Mouse (Mus musculus): ENCODE measurements around the gene Ugt1a6b. TPM values are rescaled to one million over a fixed set of nuclear protein-coding genes. Genes with fewer than 3 reads are reported as not detected.

The Ugt1a6b gene
- polyA plus RNA-seq, 1 experiment from 2014 or later, result 3.7 TPM

DNA sequence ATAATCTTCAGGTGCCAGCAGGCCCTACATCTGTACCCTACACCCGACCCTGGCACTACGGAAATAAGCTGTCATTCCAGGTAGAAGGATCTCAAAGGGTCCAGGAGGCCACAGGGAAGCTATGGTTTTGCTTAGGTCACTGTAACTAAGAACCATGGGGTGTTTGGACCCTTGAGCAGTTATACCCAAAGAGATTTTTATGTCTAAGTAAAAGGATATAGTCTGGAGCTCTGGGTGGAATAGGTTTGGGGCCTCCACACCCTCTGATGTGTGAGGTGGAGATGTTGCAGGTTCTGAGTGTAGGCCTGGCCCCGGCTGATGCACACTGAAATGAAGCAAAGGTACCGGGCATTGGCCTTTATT lies 131.2 kb downstream of the Ugt1a6b start:
- H3K4me1 ChIP-seq, result no peaks in the 10 kb centered on the region
- peaks cover 80% of the 10 kb centered on the region for H3K9me3 ChIP-seq (replicated peaks)
- H3K4me3 ChIP-seq (replicated peaks), result no peak overlapping the region
- no peak overlapping the region for H3K27ac ChIP-seq (replicated peaks)
- 62% methylated on average over 4 of the region's 4 CpGs for WGBS
- no peaks in the 10 kb centered on the region for H3K27me3 ChIP-seq
- ATAC-seq (ENCODE audit: insufficient number of reproducible peaks, low FRiP score, low TSS enrichment, low read depth), result no peak
- no peak overlapping the region for H3K4me2 ChIP-seq (replicated peaks)
- no peak overlapping the region for H3K9ac ChIP-seq
- H3K36me3 ChIP-seq, result no peaks in the 10 kb centered on the region

DNA sequence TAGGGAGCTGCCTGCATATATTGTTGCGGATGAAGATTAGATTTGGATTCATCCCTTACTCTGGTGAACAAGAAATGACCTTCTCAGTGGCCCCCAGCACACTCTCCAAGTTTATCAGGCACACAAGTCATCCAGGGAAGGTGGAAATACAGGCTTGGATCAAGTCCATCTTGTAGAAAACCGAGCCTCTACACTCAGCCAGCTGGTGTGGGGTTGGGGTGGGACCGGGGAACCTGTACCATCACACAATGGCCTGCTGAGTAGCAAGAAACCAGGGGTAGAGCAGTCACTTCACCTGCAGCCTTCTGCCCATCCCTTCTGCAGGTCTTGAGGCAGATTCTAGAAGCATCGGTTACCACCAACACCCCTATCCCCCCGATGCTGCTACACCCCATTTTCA lies 131.6 kb downstream of the Ugt1a6b start:
- Histone ChIP-seq H3K27me3 (no peaks in the 10 kb centered on the region), H3K4me3 (replicated peaks) (no peak overlapping the region), H3K4me1 (no peaks in the 10 kb centered on the region), H3K4me2 (replicated peaks) (no peak overlapping the region), H3K36me3 (no peaks in the 10 kb centered on the region), H3K27ac (replicated peaks) (no peak overlapping the region), H3K9ac (no peak overlapping the region), H3K9me3 (replicated peaks) (peaks cover 80% of the 10 kb centered on the region)
- WGBS, result 44% methylated on average over 5 of the region's 5 CpGs
- no peak for ATAC-seq (ENCODE audit: insufficient number of reproducible peaks, low FRiP score, low TSS enrichment, low read depth)

DNA sequence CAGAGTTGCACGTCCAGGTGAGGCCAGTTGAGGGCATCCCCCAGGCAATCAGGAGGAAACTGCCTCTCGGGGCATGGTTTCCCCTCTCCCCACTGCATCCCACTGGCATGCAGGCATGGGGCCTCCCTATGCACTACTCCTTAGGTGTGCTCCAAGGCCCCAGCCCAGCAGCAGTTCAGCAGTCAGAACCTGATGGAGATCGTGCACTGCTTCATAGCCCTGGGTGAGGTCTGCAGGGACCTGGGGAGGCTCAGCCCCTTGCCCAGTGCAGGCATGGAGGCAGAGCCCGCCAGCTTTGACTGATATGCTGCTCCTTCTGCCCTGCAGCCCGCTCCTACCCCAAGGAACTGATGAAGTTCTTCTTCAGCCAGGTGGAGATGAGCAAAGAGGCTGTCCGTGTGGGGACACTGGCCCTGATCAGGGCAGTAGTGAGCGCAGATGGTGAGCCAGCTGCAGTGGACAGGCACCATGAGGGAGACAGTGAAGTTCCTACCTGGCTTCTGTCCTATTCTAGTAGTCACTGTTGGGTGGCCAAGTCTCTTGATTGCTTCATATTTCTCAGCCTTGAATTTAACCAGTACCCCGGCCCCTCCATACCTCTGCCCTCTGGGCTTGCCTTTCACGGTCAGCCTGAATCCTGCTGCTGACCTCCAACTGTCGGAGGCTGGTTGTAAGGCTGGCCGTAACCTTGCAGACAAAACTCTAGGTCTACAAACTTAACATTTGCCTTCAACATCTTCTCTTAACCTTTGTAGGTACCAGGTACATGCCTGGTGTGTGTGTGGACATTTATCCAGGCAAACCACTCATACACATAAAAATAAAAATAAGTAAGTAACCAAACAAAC lies 132.2 kb downstream of the Ugt1a6b start:
- Histone ChIP-seq H3K27ac (replicated peaks) (no peak overlapping the region), H3K4me2 (replicated peaks) (no peak overlapping the region), H3K36me3 (no peaks in the 10 kb centered on the region), H3K9ac (no peak overlapping the region), H3K9me3 (replicated peaks) (peaks cover 80% of the 10 kb centered on the region), H3K27me3 (no peaks in the 10 kb centered on the region), H3K4me1 (no peaks in the 10 kb centered on the region), H3K4me3 (replicated peaks) (no peak overlapping the region)
- WGBS, result 59% methylated on average over 11 of the region's 11 CpGs
- peak; percentile 1; the same call in 1 of the 2 replicates for ATAC-seq (ENCODE audit: insufficient number of reproducible peaks, low FRiP score, low TSS enrichment, low read depth)

DNA sequence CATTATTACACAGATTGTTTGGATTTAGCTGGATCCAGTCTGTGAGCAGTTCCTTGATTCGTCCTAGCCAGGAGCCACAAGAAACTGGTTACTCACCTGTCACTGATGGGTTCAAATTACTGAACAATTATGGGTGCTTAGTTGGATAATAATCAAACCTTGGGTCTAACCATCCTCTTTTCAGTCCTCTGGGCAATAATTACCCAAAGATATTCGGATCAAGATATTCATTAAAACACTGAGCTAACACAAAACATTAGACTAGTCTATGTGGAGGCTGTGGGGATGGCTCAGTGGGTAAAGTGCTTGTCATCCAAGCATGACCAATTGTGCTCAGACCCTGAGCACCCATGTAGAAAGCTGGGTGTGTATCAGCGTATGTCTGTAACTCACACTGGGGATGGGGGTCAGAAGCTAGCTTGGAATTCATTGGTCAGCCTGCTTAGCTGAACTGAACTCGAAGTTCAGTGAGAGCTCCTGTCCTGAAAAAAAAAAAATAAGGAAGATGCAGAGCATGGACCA lies 132.9 kb downstream of the Ugt1a6b start:
- no peaks in the 10 kb centered on the region for H3K27me3 ChIP-seq
- WGBS, result 57% methylated on average over 4 of the region's 4 CpGs
- peaks cover 81% of the 10 kb centered on the region for H3K9me3 ChIP-seq (replicated peaks)
- no peaks in the 10 kb centered on the region for H3K4me1 ChIP-seq
- H3K27ac ChIP-seq (replicated peaks), result no peak overlapping the region
- H3K9ac ChIP-seq, result no peak overlapping the region
- no peak overlapping the region for H3K4me3 ChIP-seq (replicated peaks)
- no peak overlapping the region for H3K4me2 ChIP-seq (replicated peaks)
- no peaks in the 10 kb centered on the region for H3K36me3 ChIP-seq
- ATAC-seq (ENCODE audit: insufficient number of reproducible peaks, low FRiP score, low TSS enrichment, low read depth), result no peak

DNA sequence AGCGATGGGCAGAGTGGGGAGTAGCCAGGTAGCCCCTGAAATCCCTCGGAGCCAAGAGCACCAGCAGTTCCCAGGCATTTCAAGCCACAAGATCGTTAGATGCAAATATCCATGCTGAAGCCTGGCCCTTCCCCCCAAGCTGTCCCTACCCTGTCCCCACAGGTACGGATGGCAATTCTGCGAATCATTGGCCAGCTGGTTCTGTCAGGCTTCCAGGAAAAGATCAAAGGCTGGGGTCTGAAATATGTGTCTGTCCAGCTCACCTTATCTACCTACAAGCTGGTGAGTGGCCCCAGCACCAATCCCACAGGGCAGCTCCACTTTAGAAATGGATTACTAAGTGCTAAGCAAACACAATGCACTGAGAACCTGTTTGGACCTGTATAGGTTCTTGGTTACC lies 134.3 kb downstream of the Ugt1a6b start:
- Histone ChIP-seq H3K36me3 (no peaks in the 10 kb centered on the region), H3K27me3 (no peaks in the 10 kb centered on the region), H3K27ac (replicated peaks) (no peak overlapping the region), H3K9me3 (replicated peaks) (peaks cover 74% of the 10 kb centered on the region), H3K4me2 (replicated peaks) (no peak overlapping the region), H3K4me1 (no peaks in the 10 kb centered on the region), H3K4me3 (replicated peaks) (no peak overlapping the region), H3K9ac (no peak overlapping the region)
- 72% methylated on average over 5 of the region's 5 CpGs for WGBS
- ATAC-seq (ENCODE audit: insufficient number of reproducible peaks, low FRiP score, low TSS enrichment, low read depth), result no peak

DNA sequence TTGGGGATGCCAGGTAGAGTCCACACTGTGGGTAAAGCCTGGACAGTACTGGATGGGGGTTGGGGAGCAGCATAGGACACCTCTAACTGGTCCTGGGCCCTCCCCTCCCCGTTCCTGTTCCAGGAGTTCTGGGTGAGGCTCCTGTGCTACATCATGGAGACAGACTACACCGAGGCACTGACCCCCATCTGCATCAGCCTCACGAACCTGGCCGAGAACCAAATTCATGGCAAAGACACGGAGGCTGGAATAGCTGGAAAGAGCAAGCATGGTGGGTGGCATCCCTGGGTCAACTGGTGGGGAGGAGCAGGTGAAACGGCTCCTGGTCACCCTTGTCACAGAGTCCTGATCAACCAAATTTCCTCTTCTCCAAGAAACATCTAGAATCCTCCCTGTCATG lies 135.7 kb downstream of the Ugt1a6b start:
- WGBS, result 78% methylated on average over 6 of the region's 6 CpGs
- H3K27ac ChIP-seq (replicated peaks), result no peak overlapping the region
- peaks cover 69% of the 10 kb centered on the region for H3K9me3 ChIP-seq (replicated peaks)
- H3K36me3 ChIP-seq, result no peaks in the 10 kb centered on the region
- H3K4me2 ChIP-seq (replicated peaks), result no peak overlapping the region
- H3K27me3 ChIP-seq, result no peaks in the 10 kb centered on the region
- H3K4me3 ChIP-seq (replicated peaks), result no peak overlapping the region
- no peak for ATAC-seq (ENCODE audit: insufficient number of reproducible peaks, low FRiP score, low TSS enrichment, low read depth)
- no peaks in the 10 kb centered on the region for H3K4me1 ChIP-seq
- no peak overlapping the region for H3K9ac ChIP-seq

DNA sequence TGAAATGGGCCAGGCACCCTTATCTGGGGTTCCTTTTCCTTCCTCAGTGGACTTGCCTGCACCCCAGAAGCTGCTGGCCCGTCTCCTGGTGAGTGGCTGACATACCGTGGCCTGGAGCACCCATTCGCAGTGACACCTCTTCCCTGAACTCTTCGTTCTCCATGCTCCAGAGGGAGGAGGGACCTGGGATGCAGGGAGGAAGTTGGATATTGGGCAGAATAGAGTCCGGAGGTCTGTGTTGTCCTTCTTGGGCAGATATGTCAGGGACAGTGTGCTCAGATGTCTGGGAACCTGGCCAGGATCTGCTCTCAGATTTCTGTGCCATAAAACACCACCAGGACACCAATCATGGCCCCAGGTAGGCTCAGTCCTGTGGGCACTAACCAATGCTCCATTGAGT lies 137.0 kb downstream of the Ugt1a6b start:
- no peaks in the 10 kb centered on the region for H3K36me3 ChIP-seq
- H3K4me2 ChIP-seq (replicated peaks), result no peak overlapping the region
- no peak overlapping the region for H3K27ac ChIP-seq (replicated peaks)
- H3K4me1 ChIP-seq, result no peaks in the 10 kb centered on the region
- peaks cover 76% of the 10 kb centered on the region for H3K9me3 ChIP-seq (replicated peaks)
- no peak overlapping the region for H3K9ac ChIP-seq
- 72% methylated on average over 5 of the region's 5 CpGs for WGBS
- no peak for ATAC-seq (ENCODE audit: insufficient number of reproducible peaks, low FRiP score, low TSS enrichment, low read depth)
- no peaks in the 10 kb centered on the region for H3K27me3 ChIP-seq
- no peak overlapping the region for H3K4me3 ChIP-seq (replicated peaks)

DNA sequence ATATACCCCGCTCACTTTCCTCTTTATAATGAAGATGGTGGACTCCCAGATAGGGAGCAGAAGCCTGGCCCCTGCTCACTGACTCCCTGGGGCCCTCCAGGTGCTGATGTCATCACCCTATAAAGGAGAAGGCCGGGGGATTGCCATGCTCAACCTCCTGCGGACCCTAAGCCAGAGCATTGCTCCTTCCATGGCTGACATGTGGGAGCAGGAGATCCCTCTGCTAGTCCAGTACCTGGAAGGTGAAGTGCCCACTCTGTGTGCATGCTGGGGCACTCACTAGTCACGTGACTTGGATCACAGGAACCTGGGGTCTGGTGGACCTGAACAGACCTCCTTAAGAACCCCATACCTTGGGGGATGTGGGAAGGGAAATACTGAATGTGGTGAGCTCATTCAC lies 137.5 kb downstream of the Ugt1a6b start:
- H3K9me3 ChIP-seq (replicated peaks), result peaks cover 75% of the 10 kb centered on the region

DNA sequence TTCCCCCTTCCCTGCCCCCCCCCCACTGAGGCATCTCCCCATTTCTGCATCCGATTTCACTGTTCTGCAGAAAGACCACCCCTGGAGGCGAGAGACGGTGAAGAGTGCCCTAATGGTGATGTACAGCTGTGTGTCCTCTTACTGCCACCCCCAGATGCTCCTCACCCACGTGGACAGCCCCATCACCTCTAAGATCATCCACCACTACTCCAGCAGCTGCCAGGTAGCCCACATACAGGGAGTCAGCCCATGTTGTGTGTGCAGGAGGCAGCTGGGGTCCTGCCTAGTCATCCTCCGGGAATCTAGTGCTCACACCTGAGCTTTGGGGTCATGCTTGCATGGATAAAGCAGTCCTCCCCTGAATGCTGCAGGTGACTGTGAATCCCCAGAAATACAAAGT lies 140.8 kb downstream of the Ugt1a6b start:
- Histone ChIP-seq H3K4me2 (replicated peaks) (no peak overlapping the region), H3K4me1 (no peaks in the 10 kb centered on the region), H3K4me3 (replicated peaks) (no peak overlapping the region), H3K9me3 (replicated peaks) (peaks cover 77% of the 10 kb centered on the region), H3K36me3 (no peaks in the 10 kb centered on the region), H3K9ac (no peak overlapping the region), H3K27ac (replicated peaks) (no peak overlapping the region), H3K27me3 (no peaks in the 10 kb centered on the region)
- ATAC-seq (ENCODE audit: insufficient number of reproducible peaks, low FRiP score, low TSS enrichment, low read depth), result no peak
- 64% methylated on average over 5 of the region's 5 CpGs for WGBS

More for the DNA sequence above, 137.5 kb downstream of the Ugt1a6b start:
- Histone ChIP-seq H3K4me3 (replicated peaks) (no peak overlapping the region), H3K4me1 (no peaks in the 10 kb centered on the region), H3K27ac (replicated peaks) (no peak overlapping the region), H3K27me3 (no peaks in the 10 kb centered on the region), H3K36me3 (no peaks in the 10 kb centered on the region), H3K4me2 (replicated peaks) (no peak overlapping the region), H3K9ac (no peak overlapping the region)
- ATAC-seq (ENCODE audit: insufficient number of reproducible peaks, low FRiP score, low TSS enrichment, low read depth), result no peak
- 64% methylated on average over 4 of the region's 4 CpGs for WGBS

DNA sequence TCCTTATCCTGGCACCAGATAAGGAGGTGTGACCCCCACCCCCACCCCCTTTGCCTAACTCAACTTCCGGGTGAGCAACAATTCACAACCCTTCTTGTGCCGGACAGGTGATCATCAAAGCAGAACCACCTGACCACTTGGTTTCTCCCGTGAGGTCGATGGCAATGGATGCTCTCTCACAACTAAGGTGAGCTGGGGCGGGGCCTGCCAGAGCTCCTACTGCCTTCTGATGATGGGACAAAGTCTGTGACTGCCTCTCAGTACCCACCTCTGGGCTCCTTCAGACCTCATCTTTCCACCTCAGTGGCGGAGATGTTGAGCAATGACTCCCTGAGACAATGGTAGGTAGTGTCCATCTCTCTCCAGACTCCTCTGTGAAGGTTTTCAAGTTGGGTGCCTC lies 142.8 kb downstream of the Ugt1a6b start:
- no peaks in the 10 kb centered on the region for H3K4me1 ChIP-seq
- no peak overlapping the region for H3K9ac ChIP-seq
- no peak overlapping the region for H3K27ac ChIP-seq (replicated peaks)
- peaks cover 77% of the 10 kb centered on the region for H3K9me3 ChIP-seq (replicated peaks)
- H3K4me3 ChIP-seq (replicated peaks), result no peak overlapping the region
- WGBS, result 79% methylated on average over 6 of the region's 6 CpGs
- ATAC-seq (ENCODE audit: insufficient number of reproducible peaks, low FRiP score, low TSS enrichment, low read depth), result no peak
- H3K4me2 ChIP-seq (replicated peaks), result no peak overlapping the region
- H3K27me3 ChIP-seq, result no peaks in the 10 kb centered on the region
- no peaks in the 10 kb centered on the region for H3K36me3 ChIP-seq

DNA sequence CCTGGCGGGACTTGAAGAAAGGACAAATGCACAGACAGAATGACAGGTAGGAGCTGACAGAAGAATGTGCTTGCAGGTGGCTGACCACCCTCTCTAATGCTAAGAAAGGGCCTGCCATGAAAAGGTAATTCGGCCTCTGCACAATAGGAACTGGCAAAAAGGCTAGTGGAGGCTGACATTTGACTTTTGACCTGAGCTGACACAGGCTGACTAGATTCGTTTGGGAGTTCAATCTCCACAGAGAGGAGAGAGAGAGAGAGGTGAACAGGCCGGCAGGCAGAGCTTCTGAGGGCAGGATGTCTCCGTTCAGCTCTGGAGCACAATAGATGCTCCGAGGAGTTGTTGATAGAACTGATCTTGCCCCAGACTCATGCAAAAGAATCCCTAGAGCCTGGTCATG lies 143.3 kb downstream of the Ugt1a6b start:
- H3K4me1 ChIP-seq, result no peaks in the 10 kb centered on the region
- peaks cover 72% of the 10 kb centered on the region for H3K9me3 ChIP-seq (replicated peaks)
- H3K36me3 ChIP-seq, result no peaks in the 10 kb centered on the region
- H3K9ac ChIP-seq, result no peak overlapping the region
- H3K4me2 ChIP-seq (replicated peaks), result no peak overlapping the region
- ATAC-seq (ENCODE audit: insufficient number of reproducible peaks, low FRiP score, low TSS enrichment, low read depth), result no peak
- no peak overlapping the region for H3K27ac ChIP-seq (replicated peaks)
- 41% methylated on average over 6 of the region's 6 CpGs for WGBS
- H3K27me3 ChIP-seq, result no peaks in the 10 kb centered on the region
- H3K4me3 ChIP-seq (replicated peaks), result no peak overlapping the region

DNA sequence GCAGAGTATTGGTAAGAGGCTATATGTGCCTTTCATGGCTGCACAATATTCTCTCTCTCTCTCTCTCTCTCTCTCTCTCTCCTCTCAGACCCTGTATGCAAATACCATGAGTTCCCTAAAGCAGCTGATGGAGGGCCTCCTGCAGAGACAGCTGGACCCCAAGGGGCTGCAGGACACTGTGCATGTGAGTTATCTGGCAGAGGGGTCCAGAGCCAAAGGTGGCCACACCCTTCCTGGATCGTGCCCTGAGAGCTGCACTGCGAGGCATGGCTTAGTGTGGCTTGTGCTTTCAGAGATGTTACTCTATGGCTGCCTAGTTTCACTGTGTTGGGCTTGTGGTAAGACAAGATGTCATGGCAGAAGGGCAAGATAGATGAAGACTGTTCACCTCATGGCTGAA lies 144.6 kb downstream of the Ugt1a6b start:
- Histone ChIP-seq H3K4me3 (replicated peaks) (no peak overlapping the region), H3K36me3 (no peaks in the 10 kb centered on the region), H3K9me3 (replicated peaks) (peaks cover 74% of the 10 kb centered on the region), H3K4me2 (replicated peaks) (no peak overlapping the region), H3K9ac (no peak overlapping the region), H3K27ac (replicated peaks) (no peak overlapping the region), H3K4me1 (no peaks in the 10 kb centered on the region), H3K27me3 (no peaks in the 10 kb centered on the region)
- ATAC-seq (ENCODE audit: insufficient number of reproducible peaks, low FRiP score, low TSS enrichment, low read depth), result no peak
- 46% methylated on average over 2 of the region's 2 CpGs for WGBS
